8 mouse cellular contexts compared by ENCODE assay signal in the genomic region with DNA sequence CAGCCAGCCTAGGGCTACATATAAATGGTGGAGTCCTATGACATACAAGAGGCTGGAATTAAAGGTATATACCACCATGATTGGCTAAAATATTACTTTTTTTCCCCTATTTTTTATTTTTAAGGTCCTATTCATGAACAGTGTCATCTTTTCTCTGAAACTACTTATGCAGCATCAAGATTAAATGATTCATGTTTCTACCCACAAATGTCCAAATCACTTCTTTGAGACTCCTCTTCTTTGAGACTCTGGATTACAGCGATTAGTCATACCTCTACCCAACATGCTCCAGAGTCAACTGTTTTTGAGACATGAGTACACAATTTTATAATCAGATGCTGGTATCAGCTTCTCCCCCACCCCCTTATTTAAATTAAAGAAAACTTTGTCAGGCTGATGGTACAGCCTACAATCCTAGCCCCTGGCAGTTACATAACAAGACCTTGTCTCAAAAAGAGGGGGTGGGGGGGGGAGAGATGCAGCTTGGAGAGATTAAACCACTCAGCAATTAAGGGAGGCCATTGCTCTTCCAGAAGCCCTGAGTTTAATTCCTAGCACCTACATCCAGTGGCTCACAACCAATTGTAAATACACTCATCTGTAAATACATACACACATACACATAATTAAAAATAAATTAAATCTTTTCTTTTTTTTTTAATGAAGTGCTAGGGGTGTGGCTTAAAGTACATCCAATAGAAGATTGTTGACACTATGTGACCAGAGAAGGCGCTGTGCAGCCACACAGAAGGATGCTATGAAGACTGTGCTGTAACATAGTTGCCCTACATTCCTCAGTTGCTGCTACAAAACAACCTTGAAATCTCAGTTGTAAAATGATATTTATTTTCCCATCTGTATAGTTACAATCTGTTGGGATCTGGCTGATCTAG. TPM values are rescaled to one million over a fixed set of nuclear protein-coding genes. Genes with fewer than 3 reads are reported as not detected.
A peak's percentile ranks its signal among the peaks of the same experiment; 100 is the strongest.
DNase-seq lines count a peak whose midpoint lies in the region; ATAC-seq and TF ChIP-seq lines count a peak whose summit lies in the region.

No protein-coding gene starts in this region.

- H3K9ac ChIP-seq in heart, embryonic 11.5 days (ENCODE audit: low read depth, low read length) = no peak overlapping the region

- no peak overlapping the region for H3K4me3 ChIP-seq in heart, embryonic 11.5 days (ENCODE audit: low read depth, low read length)
- no peak overlapping the region for H3K4me3 ChIP-seq in heart, embryonic 10.5 days
- no peak overlapping the region for H3K4me3 ChIP-seq in cortical plate, adult 2 months (ENCODE audit: insufficient read depth, low read length)

- peak; percentile 25; the same call in 1 of the 2 replicates for TF ChIP-seq CTCF in cortical plate, adult 2 months (IDR thresholded peaks at IDR 0.05; ENCODE audit: extremely low read depth, insufficient read depth, low read length)

- WGBS in heart, embryonic 11.5 days (ENCODE audit: insufficient replicate concordance) = 26% methylated on average over 2 of the region's 2 CpGs
- 13% methylated on average over 2 of the region's 2 CpGs for WGBS in heart, embryonic 10.5 days

- H3K4me1 ChIP-seq in heart, embryonic 11.5 days (ENCODE audit: control insufficient read depth, insufficient read depth, low read length) = no peaks in the 10 kb centered on the region
- peaks cover 4% of the 10 kb centered on the region; the same call in 1 of the 2 replicates for H3K4me1 ChIP-seq in heart, embryonic 10.5 days
- H3K4me1 ChIP-seq in cortical plate, adult 2 months (ENCODE audit: control insufficient read depth, insufficient read depth, low read length) = no peaks in the 10 kb centered on the region

- no peak for ATAC-seq in heart, embryonic 11.5 days (replicated peaks; ENCODE audit: insufficient number of reproducible peaks, low FRiP score, low TSS enrichment)
- ATAC-seq in inflammation-experienced regulatory T-cells, adult 6 months = peak; percentile 39
- ATAC-seq in megakaryocyte progenitor cell, adult 5-6 weeks (replicated peaks; ENCODE audit: poor library complexity) = peak; percentile 45

- no peak for TF ChIP-seq POLR2A in cortical plate, adult 2 months (IDR thresholded peaks at IDR 0.05; ENCODE audit: extremely low read depth, insufficient read depth, low read length)

- H3K27me3 ChIP-seq in heart, embryonic 11.5 days (ENCODE audit: control insufficient read depth, insufficient read depth, low read length) = peaks cover 6% of the 10 kb centered on the region; the same call in 1 of the 2 replicates
- peaks cover 18% of the 10 kb centered on the region; the same call in 1 of the 2 replicates for H3K27me3 ChIP-seq in heart, embryonic 10.5 days (ENCODE audit: insufficient read depth, poor library complexity, severe bottlenecking)

- H3K27ac ChIP-seq in heart, embryonic 11.5 days (ENCODE audit: low read depth, low read length) = no peak overlapping the region
- H3K27ac ChIP-seq in heart, embryonic 10.5 days = no peak overlapping the region
- H3K27ac ChIP-seq in cortical plate, adult 2 months (ENCODE audit: insufficient read depth, low read length) = no peak overlapping the region

- H3K36me3 ChIP-seq in heart, embryonic 11.5 days (ENCODE audit: control insufficient read depth, insufficient read depth, low read length) = no peaks in the 10 kb centered on the region
- H3K36me3 ChIP-seq in heart, embryonic 10.5 days = no peaks in the 10 kb centered on the region

- H3K4me2 ChIP-seq in heart, embryonic 11.5 days = peak overlapping the region; percentile 14; the same call in 1 of the 2 replicates

- no peak for DNase-seq in heart, embryonic 10.5 days (ENCODE audit: low spot score)
- peak; percentile 20 to 37 for DNase-seq in CD8-positive naive resting alpha-beta T cell, adult 2 months (ENCODE audit: low read depth in 2 of 2, low spot score in 2 of 2)
- peak; percentile 26 to 48 for DNase-seq in thymus, postnatal 36 days
- no peak for DNase-seq in frontal cortex, postnatal 14 days (ENCODE audit: low spot score in 2 of 2)

- no peaks in the 10 kb centered on the region for H3K9me3 ChIP-seq in heart, embryonic 11.5 days (replicated peaks; ENCODE audit: control insufficient read depth, low read length)
- H3K9me3 ChIP-seq in heart, embryonic 10.5 days = no peaks in the 10 kb centered on the region

RNA-seq across cellular contexts. Expression of a gene that starts 14.3 kb away (rescaled TPM):
- polyA plus RNA-seq in heart, embryonic 11.5 days (2014; fragmentation: Nextera tagmentation; extraction: Ambion mirVana) = 3.1 and 3.9 TPM in 2 replicates
- polyA plus RNA-seq in heart, embryonic 10.5 days (2016; fragmentation: Nextera tagmentation; extraction: Ambion mirVana) = 0.58 and 0.79 TPM in 2 replicates
- not detected in 2 replicates for polyA plus RNA-seq in cortical plate, adult 2 months (2012; rRNA removed)
- under 1 TPM in 1 of 3 experiments, not detected in 2; 0.09 TPM for polyA plus RNA-seq in inflammation-experienced regulatory T-cells, adult 6 months (2017; shearing (Covaris generic))
- total RNA-seq in megakaryocyte progenitor cell, adult 5-6 weeks (2015) = 0.24 TPM in 1 of 2 replicates, not detected in the other
- total RNA-seq in megakaryocyte progenitor cell, adult 5-6 weeks (2017) = not detected in 2 replicates

RNA-seq across cellular contexts. Expression of a gene that starts 26.6 kb away (rescaled TPM):
- polyA plus RNA-seq in heart, embryonic 11.5 days (2014; fragmentation: Nextera tagmentation; extraction: Ambion mirVana) = 51.5 and 66.1 TPM in 2 replicates
- 48.2 and 55.0 TPM in 2 replicates for polyA plus RNA-seq in heart, embryonic 10.5 days (2016; fragmentation: Nextera tagmentation; extraction: Ambion mirVana)
- 130 and 131 TPM in 2 replicates for polyA plus RNA-seq in cortical plate, adult 2 months (2012; rRNA removed)
- 10 to 100 TPM; 57.2 to 59.1 (median 57.7) TPM for polyA plus RNA-seq in inflammation-experienced regulatory T-cells, adult 6 months (2017; shearing (Covaris generic))
- 52.4 and 58.5 TPM in 2 replicates for total RNA-seq in megakaryocyte progenitor cell, adult 5-6 weeks (2015)
- total RNA-seq in megakaryocyte progenitor cell, adult 5-6 weeks (2017) = 51.3 and 67.6 TPM in 2 replicates

RNA-seq across cellular contexts. Expression of a gene that starts 30.2 kb away (rescaled TPM):
- 9.6 and 9.7 TPM in 2 replicates for polyA plus RNA-seq in heart, embryonic 11.5 days (2014; fragmentation: Nextera tagmentation; extraction: Ambion mirVana)
- 9.6 and 11.9 TPM in 2 replicates for polyA plus RNA-seq in heart, embryonic 10.5 days (2016; fragmentation: Nextera tagmentation; extraction: Ambion mirVana)
- 7.0 and 7.3 TPM in 2 replicates for polyA plus RNA-seq in cortical plate, adult 2 months (2012; rRNA removed)
- 10 to 100 TPM in 2 of 3 experiments, 1 to 10 TPM in 1; 8.4 to 15.4 (median 13.2) TPM for polyA plus RNA-seq in inflammation-experienced regulatory T-cells, adult 6 months (2017; shearing (Covaris generic))
- total RNA-seq in megakaryocyte progenitor cell, adult 5-6 weeks (2015) = 12.8 and 13.0 TPM in 2 replicates
- 4.7 and 8.7 TPM in 2 replicates for total RNA-seq in megakaryocyte progenitor cell, adult 5-6 weeks (2017)

Comparison
In these comparisons a context has a peak if more than half of its experiments do, and no peak if none do; other contexts are left out.
1. DNase-seq: peak in CD8-positive naive resting alpha-beta T cell, adult 2 months (2 of 2) and thymus, postnatal 36 days (2 of 2); none in heart, embryonic 10.5 days (single experiment) and frontal cortex, postnatal 14 days (0 of 2).